Mouse (Mus musculus) urinary bladder, postnatal 14 days (tissue): ENCODE measurements at regions not wholly inside any gene's neighbourhood (a gene's known extent, or its start where the extent isn't known, plus 50 kb on each side); places are given as distances from the start of the nearest gene placed in this dataset.

Experiments
- DNase-seq: peaks from one replicate; pipeline ENCODE4 v3.0.0; 2021; ENCODE audit warnings: low spot score

- DNase-seq = peak; percentile 20
Observed at GRCm38 (mm10) chrX:97748251-97749016, 371.4 kb upstream of the Eda2r start.

GRCm38 (mm10) chrX:97744356-97744755, 367.3 kb upstream of the Eda2r start:
- no peak for DNase-seq

DNA sequence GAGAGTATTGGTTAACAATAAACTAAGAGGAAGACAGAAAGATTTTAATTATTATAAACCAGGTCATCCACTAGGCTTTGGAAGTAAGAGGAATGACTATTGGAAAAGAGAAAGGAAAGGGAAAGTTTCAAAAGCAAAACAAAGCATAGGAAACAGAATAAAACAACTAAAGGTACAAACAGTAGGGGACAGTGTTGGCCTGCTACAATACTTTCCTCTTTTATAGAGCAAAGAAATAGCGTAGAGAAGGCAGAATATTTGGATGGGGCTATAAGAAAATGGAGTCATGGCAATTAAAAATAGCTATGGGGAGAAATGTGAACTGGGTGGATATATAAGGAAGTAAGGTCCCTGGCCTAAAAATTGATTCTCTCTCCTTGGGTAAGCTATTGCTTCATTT, 347.5 kb upstream of the Eda2r start:
- no peak for DNase-seq

DNA sequence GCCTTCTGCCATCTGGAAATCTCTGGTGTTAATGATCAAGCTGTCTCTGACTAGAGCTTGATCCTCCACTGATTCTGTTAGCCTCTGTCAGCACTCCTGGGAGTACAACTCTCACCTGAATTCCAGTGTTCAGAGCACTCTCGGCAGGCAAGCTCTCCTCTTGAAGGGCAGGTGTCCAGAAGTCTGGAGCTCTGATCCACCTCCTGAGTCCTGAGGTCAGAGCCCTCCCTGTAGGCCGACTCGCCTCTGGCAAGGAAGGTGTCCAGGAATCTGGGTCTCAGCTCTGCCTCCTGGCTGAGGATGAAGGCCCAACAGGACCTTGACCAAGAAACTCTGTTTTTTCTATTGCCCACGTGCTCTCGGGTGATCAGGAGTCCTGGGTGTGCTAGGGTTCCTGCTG, 330.8 kb upstream of the Eda2r start:
- DNase-seq = no peak

- peak; percentile 7 for DNase-seq
Observed at GRCm38 (mm10) chrX:97658726-97659125, 281.7 kb upstream of the Eda2r start.

- no peak for DNase-seq
Observed at GRCm38 (mm10) chrX:97651601-97652290, 274.7 kb upstream of the Eda2r start.
